Mouse (Mus musculus) gastrocnemius, postnatal 10 days (tissue): ENCODE measurements at regions not wholly inside any gene's neighbourhood (a gene's known extent, or its start where the extent isn't known, plus 50 kb on each side); places are given as distances from the start of the nearest gene placed in this dataset.
"Not testable (repeated sequence)": the region's sequence is repeated elsewhere in the genome, so short reads cannot be mapped to it uniquely, and the experiment has no call there.

Experiments used
- DNase-seq: peaks from one replicate; pipeline ENCODE4 v3.0.0; 2021; ENCODE audit warnings: mixed read lengths

DNA sequence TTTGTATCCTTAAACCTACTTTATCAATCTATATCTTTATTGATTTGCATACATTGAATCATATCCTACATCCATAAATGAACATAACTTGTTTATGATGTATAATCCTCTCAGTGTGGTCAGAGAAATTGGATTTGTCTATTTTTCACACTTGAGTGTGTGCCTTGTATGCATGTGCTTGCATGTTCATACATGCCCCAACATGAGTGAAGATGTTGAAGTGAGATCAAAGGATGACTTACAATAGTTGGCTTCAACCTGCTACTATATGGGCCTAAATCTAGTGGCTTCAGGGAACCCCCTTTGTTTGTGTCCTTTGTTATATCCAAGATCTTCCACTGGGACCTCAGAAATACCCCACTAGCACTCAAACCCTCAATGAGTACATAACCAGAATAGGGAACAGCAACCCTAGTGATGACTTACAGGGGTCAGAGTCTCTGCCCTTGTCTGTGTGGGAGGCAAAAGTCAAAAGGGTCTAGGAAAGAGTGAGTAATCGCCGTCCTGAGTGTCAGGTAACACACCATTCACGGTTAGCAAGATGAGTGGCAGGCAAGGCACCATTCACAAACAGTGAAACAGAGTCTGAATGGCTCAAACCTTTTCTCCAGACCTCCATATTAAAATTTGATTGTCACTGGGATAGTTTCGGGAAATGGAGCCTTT is 236.3 kb downstream of the Lpin1 start:
- no peak for DNase-seq

DNA sequence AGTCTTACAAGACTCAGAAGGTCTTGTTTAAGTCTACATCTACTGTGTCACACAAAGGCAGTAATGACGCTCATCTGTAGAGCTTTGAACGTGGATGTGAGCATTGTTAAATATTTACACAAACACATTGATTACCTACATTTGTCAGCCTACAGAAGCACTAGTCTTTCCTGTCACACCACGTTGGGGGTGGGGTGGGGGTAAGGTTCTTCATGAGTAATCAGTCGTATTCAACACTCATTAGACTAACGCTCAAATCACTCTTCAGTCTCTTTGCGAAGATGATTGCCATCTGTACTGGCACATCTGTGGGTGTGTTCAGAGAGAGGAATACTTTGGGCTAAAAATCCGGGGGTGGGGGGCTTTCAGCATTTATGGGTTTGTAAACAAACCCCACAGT is 240.7 kb downstream of the Lpin1 start:
- no peak for DNase-seq

DNA sequence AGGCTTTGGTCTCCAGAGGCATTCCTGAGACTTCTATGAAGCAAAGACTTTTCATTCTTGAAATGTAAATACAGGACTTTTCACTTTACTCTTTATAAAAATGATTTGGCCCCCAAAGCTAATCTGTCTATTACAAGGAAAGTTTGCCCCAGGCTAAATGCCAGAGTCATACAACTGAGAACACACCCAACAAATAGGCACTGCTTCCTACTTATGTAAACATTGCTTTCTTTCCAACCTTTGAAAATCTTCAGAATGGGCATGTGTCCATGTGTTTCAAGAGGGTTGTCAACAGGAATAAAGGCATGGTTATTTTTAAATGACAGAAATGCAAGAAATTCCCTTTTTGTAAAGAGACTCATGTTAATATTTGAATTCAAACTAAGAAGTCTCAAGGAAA is 248.4 kb downstream of the Lpin1 start:
- no peak for DNase-seq

DNA sequence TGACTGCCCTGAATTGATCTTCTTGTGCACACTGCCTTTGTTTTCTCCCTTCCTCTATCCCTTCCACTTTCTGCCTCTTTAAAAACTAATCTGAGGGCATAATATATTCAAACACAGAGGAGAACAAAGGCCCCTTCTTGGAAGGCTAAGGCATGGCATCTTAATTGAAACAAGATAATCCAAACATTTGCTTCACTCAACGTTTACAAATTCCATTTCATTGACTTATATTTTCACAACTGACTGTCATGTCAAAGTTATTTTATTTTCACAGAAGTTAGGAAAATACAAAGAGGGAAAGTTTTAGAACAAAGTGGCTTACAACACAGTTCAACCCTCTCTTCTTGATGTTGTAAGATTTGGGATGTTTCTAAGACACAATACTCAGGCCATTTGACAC is 251.9 kb downstream of the Lpin1 start:
- DNase-seq: no peak

DNA sequence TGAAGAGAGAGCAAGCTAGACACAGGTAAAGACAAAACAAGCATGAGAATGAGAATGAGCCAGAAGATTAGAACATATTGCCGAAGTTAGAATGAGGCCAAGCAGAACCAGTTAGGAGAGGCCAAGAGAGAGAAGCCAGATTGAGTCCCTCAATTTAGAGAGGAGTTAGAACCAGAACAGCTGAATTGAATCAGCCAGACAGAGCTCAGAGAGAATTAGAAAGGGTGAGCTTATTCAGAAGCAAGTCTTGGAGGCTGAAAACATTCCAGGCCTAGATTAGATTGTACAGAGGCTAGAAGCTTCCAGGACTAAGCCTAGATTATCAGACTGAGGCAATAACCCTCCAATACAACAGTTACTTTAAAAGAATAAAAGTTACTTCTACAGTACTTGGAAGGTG is 256.1 kb downstream of the Lpin1 start:
- no peak for DNase-seq

DNA sequence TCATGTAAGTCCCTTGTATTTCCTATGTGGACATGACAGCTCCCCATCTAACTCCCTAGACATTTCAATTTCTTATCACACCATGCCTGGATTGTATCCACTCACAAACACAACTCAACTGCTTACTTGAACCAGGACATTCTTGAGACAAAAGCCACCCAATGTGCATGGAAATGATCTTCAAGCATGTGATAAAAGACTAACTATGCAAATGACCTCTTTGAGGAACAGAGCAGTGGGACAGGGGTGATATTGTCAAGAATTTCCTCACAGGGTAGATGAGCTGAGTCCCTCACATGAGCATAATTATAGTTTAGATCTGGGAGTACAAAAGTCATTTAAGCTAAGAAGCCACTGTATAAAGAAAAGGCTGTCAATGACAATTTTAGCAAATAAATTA is 259.0 kb downstream of the Lpin1 start:
- DNase-seq: no peak

DNA sequence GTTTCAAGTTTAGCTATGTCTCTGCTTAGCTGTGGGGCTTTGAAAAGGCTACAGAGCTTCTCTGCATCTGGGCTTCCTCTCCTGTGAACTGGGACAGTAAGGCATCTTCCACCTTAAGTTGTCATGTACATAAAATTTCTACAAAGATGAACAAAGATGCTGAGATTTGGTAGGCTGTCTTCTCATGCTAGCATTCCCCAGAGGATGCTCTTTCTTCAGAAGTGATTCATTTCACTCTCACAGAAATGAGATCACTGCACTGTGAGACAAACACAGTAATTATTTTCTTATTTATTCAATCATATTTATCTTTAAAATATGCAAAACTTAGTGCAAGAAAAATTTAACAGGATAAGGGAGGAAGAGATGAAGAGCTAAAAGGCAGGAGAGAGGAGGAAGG is 261.5 kb downstream of the Lpin1 start:
- no peak for DNase-seq

DNA sequence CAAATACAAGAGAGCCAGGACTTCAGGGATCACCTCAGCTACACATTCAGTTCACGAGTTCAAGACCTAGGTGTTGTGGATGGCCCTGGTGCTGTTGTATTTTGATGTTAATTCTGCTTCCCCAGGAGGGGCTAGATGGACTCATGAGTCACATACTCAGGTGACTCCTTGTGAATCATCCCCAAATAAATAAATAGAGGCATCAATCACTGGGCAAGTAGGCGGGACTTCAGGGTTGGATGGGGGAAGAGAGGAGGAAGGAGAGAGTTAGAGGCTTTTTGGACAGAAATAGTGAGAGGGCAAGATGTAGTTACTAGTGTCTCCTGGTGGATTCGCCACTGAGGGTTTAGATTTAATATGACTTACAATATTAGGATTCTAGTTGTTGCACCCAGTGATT is 266.7 kb downstream of the Lpin1 start:
- DNase-seq: no peak

DNA sequence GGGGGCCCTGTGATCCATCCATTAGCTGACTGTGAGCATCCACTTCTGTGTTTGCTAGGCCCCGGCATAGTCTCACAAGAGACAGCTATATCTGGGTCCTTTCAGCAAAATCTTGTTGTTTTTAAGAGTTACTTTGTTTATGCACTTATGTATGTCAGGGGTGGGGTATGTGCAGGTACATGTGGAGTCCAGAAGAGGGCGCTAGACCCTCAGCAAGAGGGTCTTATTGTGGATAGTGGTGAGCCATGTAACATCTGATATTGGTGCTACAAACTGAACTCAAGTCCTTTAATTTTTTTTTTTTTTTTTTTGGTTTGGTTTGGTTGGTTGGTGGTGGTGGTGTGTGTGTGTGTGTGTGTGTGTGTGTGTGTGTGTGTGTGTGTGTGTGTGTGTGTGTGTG is 268.7 kb downstream of the Lpin1 start:
- DNase-seq: not testable (repeated sequence)

DNA sequence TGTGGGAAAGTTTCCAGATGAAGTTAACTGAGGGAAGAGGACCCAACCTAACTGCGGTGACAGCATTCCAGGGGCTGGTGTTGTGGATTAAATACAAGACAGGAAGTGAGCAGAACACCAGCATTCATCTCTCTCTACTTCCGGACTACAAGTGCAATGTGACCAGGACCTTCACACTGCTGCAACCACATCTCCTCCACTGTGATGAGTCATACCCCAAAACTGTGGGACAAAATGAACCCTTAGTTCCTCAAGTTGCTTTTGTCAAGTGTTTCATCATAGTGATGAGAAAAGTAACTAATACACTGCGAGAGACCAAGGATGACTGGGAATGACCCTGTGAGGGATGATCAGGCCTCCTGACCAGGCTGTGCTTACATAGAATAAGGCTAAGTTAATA is 279.3 kb downstream of the Lpin1 start:
- DNase-seq: no peak

DNA sequence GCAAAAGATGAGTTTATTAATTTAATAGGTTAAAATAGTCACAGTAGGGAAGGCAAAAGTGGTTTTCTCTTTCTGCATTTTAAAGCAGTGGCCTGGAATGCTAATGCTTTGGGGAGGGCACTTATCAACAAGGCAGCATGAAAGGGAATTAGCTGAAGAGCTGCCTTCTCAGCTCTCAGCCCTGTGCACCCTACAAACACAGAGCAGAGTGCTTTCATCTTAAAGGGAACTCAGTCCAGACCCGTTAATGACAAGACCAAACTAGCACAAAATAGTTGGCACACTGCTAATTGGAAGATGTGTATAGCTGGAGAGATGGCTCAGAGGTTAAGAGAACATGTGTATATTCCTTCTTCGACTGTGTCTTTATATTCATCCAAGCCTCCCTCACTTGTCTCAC is 281.6 kb downstream of the Lpin1 start:
- DNase-seq: no peak

DNA sequence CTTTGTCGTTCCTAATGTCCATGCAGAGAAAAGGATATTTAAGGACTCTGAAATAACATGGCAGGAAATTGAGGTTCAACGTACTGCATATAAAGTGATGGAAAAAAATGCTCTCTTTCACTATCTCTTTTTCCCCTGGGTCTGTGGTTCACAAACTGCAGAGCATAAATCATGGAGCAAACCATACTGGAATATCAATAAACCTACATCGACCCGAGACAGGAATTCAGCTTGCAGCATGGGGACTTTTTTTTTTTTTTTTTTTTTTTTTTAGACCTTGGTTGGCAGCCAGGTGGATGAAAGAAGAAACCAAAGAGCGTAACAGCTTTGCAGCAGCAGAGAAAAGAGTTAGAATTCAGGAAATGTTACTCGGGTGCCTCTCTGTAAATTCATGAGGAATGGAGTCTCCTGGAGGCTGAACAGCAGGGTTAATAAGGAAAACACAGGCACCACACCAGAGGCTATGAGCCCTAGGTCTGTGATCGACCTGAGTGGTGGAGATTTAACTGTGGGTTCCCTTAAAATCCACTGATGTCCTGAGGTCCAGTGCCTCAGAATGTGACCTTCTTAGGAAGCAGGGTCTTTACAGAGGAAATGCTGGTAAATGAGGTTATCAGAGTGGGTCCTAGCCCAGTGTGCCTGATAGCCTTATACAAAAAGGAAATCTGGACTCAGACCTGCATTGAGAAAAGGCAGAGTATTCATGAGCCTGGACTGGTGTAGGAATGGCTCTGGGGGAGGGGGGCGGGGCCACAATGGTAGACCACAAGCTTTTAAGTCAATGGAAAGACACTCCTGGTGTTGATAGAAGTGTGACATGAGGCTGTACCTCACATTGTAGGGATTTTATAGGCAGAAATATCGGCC is 290.0 kb downstream of the Lpin1 start:
- DNase-seq: no peak

DNA sequence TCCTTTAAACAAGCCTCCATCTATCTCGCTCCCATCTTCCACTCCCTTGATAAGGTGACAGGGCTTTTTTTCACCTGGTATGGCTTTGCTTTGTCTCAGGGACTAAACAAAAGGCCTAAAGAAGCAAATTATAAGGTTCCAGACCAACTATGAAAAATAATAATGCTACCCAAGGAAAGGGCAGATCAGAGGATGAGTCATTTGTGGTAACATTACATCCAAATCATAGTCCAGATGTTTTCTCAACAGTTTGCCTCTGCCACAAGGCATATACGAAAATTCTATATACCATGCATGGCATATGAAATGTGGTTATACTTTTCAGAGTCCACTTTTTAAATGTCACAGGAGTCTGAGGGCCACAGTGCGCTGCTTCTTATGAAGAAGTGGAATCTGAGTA is 302.7 kb downstream of the Lpin1 start:
- DNase-seq: no peak

DNA sequence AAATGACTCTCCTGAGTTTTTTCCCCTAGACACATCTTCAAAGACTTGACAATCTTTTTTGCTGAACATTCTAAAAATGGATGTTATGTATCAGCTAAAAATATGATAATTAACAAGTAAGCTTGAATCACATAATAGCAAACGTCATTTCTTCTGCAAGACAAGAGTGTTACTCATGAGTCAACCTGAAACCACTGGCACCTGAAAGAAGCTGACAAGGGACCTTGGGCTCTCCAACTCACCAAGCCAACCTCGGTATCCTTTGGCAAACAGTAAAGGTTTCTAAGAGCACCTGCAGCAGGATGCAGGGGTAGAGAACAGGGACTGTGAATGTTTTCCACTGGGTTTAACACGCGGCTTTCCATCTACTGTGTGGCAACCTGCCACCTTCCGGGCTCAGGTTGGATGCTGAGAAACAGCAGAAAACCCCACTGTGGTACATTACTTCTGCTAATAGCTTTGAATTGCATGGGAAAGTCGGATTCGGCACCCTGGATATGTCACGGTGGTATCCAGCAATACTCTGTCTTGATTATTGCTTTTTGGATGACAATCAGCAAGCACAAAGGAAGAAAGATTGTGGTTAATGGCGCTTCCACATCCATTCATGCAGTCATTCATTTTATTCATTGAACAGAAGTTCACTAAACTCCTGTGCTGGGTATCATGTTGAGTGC is 305.9 kb downstream of the Lpin1 start:
- no peak for DNase-seq

DNA sequence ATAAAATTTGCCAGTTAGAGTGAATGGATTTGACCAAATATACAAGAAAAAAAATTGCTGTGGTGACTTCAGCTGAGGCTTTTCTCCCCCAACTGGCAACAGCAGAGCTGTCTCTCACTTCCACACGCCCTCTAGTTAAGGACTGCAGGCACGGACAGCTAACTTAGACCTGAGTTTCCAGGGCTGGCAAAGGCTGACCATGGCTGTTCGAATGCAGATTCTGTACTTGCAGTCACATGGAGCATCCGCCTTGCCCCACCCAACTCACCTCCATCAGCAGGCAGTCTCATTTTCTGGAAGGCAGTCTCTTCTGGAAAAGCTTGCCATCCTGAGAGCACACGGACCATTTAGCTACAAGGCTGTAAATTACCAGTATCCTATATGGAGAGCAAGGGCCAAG is 325.7 kb downstream of the Lpin1 start:
- no peak for DNase-seq

DNA sequence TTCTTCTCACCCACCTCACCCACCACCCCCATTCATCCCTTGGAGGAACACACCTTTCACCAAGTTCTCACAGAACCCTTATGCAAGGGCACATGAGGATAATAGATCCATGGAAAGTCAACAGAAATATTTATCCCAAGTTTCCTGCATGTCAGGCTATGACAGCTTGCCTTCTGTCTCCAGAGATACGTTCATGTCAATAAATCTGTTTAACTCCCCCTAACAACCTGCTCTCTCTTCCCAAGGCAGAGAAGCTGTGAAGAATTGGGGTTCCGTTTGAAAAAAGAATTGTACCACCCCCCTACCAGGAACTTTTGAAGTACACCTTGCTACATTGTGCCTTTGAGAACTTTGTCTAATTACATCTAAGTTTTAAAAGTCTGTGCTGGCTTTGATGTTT is 331.6 kb downstream of the Lpin1 start:
- no peak for DNase-seq

DNA sequence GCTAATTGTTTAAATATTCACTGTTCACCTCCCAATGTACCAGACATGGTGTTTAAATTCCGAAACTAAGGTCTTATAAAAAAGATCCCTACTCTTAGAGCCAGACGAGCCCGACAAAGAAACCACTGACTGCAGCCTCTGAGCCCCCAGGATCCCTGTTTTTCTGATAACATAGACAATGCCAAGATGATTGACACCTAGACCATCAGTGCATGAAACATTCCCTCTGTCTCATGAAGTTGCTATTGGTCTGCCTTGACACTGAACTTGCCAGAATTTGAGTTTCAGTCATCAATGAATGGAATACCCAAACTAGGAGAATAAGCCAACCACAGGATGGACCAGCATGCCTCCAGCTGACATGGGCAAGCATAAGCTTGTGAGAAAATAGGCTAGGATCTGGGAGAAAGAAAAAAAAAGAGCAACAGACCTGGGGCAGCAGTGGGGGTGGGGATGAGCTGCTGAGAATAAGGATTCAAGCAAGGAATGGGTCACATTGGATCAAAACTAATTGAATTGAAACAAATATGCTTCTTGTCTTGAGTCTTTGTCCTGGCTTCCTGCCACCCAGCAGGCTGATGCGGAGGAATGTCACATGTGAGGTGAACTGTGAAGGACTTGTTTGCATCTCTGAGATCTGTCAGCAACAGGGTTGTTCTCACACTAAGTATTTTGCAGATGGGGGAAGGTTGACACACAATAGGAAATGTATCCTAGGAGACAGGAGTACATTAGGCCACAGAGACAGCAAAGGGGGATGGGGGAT is 333.0 kb downstream of the Lpin1 start:
- no peak for DNase-seq

DNA sequence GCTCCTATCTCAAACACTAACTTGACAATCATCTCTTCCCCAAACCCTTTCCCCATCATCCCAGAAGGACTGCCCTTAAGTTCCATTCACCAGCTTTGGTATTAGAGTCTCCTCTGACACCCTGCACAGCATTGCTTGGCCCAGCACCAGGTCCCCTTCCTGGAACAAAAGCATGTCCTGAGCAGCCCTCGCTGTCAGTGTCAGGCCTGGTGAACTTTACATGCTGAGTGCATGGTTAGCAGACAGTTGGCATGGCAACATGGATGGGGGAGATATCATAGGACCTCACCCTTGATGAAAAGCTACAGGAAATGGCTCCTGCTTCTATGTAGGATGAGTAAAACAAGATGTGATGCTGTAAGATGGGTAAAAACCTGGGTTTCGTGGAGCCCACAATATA is 333.6 kb downstream of the Lpin1 start:
- no peak for DNase-seq

DNA sequence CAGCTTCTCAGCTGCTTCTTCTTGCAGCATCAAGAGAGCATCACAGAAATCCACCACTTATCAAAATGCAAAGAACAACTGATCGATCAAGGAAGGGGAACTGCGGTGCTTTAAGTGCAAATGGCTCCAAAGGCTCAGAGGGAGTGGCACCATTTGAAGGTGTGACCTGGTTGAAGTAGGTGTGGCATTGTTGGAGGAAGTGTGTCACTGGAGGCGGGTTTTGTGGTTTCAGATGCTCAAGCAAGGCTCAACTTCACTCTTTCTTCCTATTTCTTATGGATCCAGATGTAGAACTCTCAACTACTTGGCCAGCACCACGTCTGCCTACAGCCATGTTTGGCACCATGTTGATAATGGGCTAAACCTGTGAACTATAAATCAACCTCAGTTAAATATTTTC is 334.5 kb downstream of the Lpin1 start:
- DNase-seq: no peak

DNA sequence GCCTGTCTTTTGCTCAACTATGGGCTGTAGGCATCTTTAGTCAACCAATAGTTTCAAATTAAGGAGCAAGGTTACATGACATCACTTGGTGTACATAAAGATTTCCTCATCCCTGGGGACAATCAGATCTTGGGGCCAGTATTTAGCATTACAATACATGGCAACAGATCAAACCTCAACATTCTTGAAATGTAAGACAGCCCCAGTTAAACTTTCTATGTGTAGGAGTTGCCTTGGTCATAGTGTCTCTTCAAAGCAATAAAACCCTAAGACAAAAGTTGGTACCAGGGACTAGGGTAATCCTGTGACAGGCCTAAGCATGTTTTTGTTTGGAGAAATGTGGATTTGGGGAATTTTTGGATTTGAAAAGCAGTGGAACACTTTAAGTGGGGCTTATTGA is 338.3 kb downstream of the Lpin1 start:
- DNase-seq: no peak

DNA sequence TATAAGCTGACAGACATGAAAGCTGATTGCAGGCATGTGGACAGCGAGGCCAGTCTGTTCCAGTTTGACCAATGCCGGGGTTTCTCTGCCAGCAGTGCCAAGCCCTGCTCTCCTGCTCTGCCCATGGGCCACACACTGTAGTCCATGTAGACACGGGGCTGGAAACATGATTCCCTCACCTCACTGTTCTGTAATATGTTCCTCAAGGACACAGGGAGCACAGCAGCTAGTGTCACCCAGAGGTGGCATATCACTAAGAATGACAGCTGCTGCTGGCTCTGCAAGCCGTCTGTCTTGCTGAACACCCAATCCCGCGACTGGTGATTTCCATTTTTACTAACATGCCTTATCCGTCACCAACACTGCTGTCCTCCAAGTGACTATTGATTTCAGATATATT is 339.9 kb downstream of the Lpin1 start:
- DNase-seq: peak; percentile 12

DNA sequence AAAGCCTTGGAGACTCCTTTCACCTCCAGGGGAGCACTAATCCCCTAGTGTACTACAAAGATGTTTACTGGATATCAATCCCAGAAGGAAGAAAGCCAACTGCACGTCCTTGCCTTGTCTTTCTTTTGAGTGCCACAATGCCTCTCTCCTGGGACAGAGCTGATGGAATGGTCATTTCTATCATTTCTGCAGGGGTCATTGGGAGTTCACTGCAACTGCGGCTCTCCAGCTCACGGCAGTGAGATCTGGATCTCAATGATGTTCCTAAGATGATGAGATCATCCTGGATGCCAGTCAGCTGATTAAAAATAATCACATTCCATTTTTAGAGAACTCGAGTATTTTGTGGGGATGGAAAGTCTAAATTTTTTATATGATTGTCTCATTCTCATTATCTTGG is 341.1 kb downstream of the Lpin1 start:
- no peak for DNase-seq
